Mouse (Mus musculus) heart, adult 11 months (tissue): ENCODE measurements around the gene Plxdc2.

ENCODE experiments used
- DNase-seq: peaks from one replicate; pipeline ENCODE4 v3.0.0; 2022

Plxdc2 gene

GRCm38 (mm10) chr2:16578153-16578552 is 222.0 kb downstream of the Plxdc2 start:
- DNase-seq: no peak

- DNase-seq: no peak
Observed at GRCm38 (mm10) chr2:16588546-16588945, 232.4 kb downstream of the Plxdc2 start.

GRCm38 (mm10) chr2:16595451-16595850 is 239.3 kb downstream of the Plxdc2 start:
- DNase-seq: no peak

GRCm38 (mm10) chr2:16598231-16598630 is 242.1 kb downstream of the Plxdc2 start:
- no peak for DNase-seq

DNA sequence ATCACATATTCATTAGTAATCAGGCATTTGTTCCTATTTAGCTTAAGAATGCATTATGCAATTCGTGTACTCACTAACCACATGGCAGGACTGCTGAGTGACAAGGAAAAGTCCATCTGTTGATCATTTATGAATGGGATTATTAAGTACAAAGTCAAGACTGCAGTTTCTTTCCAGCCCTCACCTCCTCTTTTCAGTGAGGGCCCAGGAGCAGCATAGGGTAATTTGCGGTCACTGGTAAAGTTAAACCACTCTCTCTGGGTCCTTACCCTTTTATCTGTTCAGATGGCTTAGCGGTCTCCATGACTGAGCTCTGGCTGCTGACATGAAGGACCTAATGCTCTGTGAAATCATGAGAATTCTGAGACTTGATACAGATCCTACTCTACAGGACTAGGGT is 248.2 kb downstream of the Plxdc2 start:
- no peak for DNase-seq

- DNase-seq: no peak
Observed at GRCm38 (mm10) chr2:16607792-16608586, 251.9 kb downstream of the Plxdc2 start.

GRCm38 (mm10) chr2:16642061-16642460 is 286.0 kb downstream of the Plxdc2 start:
- DNase-seq: no peak

- no peak for DNase-seq
Observed at GRCm38 (mm10) chr2:16651713-16652112, 295.6 kb downstream of the Plxdc2 start.

DNA sequence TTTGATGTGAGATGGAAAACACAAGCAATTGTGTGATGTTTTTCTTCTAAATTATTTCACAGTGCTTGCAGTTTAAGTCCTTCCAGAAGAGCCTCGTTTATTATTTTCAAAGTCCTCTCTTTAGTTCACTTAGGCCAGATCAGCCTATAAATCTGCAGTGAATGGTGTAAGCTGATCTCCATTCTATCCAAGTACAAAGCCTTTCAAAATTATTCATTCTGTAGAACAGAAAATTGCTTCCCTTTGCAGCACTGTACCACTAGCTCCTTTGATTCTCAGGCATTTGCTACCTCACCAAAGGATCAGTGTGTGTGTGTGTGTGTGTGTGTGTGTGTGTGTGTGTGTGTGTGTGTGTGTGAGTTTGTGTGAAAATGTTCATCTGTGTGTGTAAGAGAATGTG is 308.4 kb downstream of the Plxdc2 start:
- no peak for DNase-seq

DNA sequence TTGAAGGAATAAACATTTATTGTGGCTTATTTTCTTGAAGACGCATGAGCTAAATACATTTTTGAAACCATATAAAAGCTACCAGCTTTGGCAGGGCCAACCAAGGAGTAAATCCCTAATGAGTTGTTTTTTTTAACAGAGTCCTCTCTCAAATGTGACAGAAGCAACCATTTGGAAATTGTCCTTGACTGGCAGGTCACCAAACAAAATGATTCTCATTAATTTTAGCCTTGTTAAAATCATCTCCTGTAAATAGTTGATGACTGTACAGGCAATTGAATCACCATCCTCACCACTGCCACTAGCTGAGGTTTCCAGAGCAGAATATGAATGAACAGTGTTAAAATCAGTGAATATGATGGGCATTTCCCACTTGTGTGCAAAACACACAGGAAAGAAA is 312.3 kb downstream of the Plxdc2 start:
- no peak for DNase-seq

DNA sequence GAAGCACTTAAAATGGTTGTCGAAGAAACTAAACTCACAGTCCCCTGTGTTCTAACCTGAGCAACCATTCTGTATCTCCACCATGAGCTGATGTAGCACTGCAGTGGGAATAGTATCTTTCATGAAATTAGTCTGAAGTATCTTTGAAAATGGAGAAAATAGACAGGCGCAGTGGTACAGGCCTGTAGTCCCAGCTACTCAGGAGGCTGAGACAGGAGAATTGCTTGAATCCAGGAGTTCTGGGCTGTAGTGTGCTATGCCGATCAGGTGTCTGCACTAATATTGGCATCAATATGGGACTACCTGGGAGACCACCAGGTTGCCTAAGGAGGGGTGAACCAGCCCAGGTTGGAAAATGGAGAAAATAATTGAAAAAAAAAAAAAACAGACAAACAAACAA is 326.8 kb downstream of the Plxdc2 start:
- DNase-seq: no peak

GRCm38 (mm10) chr2:16683739-16684138 is 327.6 kb downstream of the Plxdc2 start:
- no peak for DNase-seq

- DNase-seq: no peak
Observed at GRCm38 (mm10) chr2:16684529-16684928, 328.4 kb downstream of the Plxdc2 start.

- DNase-seq: no peak
Observed at GRCm38 (mm10) chr2:16696390-16696789, 340.3 kb downstream of the Plxdc2 start.

GRCm38 (mm10) chr2:16697181-16697580 is 341.1 kb downstream of the Plxdc2 start:
- no peak for DNase-seq

DNA sequence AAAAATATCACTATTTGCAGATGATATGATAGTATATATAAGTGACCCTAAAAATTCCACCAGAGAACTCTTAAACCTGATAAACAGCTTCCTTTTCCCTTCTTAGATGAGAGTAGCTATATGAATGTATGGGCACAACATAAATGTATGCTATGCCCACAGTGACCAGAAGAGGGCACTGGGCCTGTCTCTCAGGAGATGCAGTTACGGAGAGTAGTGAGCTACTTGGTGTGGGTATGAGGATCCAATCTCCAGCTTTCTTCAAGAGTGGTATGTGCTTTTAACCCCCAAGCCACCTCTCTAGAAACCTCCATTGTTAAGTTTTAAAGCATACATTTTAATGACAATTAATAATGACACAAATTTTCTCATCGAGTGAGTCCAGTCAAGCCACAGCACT is 350.1 kb downstream of the Plxdc2 start:
- no peak for DNase-seq

DNA sequence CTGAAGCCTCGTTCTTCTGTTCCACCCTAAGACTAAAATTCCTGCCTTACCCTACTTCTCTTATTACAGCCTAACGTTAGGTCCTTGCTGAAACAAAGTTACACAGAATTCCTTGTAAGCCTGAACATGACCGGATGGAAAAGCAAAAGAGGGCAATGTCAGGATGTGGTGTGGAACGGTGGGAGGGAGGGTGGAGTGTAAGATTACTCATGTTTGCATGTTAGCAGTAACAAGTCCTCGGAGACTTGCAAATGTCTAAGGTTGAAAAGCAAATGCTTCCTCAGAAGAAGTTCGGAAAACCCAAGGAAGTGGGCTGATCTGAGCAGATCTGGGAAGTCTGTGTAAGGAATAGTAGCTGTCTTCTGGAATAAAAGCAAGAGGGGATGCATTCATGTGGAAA is 353.8 kb downstream of the Plxdc2 start:
- no peak for DNase-seq

GRCm38 (mm10) chr2:16731033-16731432 is 374.9 kb downstream of the Plxdc2 start:
- DNase-seq: no peak

DNA sequence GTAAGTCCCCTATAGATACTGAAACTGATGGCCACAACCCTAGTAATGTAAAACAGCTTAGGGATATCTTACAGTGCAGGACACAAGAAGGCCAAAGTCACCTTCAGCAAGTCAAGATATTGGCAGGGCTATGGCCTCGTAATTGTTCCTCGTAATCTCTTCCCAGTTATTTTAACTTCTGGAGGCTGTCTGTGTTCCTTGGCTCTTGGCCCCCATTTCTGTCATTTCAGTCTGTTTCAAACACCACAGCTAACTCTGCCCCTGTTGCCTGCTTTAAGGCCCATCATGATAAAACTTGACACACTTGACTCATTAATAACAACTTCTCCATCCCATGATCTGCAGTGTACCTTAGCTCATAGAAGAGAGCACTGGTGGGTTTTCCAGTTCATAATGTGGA is 378.3 kb downstream of the Plxdc2 start:
- peak; percentile 96 for DNase-seq

DNA sequence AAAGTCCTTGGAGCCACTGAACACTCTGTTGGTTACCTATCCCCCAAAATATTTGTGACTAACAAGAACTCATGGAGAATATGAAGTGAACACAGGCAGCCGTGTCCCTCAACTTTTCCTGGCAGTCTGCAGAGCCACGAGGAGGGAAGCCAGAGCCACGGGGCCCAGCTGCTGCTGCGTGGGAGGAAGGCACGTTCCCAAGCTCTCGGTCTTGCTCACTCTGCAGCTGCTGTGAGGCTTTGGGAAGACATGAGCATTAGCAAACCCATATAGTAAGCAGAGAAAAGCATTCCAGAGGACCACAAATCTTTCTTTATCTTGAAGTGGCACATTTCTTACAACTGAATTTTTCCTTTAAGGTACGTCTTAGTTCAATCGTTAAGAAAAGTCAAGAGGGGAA is 382.1 kb downstream of the Plxdc2 start:
- peak; percentile 98 for DNase-seq

DNA sequence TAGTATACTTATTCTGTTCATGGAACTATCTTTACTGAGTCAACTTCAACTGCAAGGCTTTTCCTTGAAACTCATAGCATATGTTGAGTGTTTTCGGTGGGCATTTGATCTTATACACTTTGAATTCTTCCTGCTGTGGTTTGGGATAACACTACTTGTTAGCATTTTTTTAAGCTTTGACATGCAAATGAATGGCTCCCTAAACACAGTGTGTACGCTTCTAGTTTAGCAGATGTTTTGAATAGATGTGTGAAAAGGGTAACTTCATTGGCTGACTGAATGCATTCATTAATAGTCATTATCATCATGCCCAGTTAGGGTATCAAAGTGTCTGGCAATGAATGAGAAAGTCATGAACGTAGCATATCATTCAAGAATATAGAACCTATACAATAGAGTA is 385.7 kb downstream of the Plxdc2 start:
- DNase-seq: no peak

- no peak for DNase-seq
Observed at GRCm38 (mm10) chr2:16743568-16743967, 387.5 kb downstream of the Plxdc2 start.

DNA sequence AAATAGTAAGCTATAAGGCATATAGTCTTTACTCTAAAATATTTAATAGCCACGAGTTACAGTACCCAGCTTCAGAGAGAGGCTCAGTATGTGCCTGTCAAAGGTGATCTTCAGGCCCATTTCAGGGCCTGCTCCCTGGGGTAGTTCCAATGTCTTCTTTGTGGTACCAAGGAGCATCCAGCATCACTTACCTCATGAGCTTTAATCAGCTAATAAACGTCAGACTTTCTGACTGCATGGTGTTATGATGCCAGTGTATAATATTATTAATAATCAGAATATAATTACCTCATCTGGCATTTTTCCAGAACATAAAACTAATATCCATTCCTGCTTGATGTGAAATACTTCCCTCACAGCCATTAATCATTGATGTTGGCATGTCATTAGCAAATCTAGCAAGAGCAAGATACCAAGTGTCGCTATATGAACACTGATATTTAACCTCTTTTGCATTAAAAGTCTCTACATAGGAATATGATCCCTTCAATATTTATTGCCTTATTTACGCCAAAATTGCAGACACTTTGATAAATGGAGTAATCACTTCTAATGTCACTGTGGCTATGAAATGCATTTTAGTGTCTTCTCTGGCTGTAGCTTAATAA is 393.3 kb downstream of the Plxdc2 start:
- DNase-seq: no peak

- no peak for DNase-seq
Observed at GRCm38 (mm10) chr2:16757158-16757557, 401.1 kb downstream of the Plxdc2 start.

GRCm38 (mm10) chr2:16759766-16760165 is 403.7 kb downstream of the Plxdc2 start:
- no peak for DNase-seq
